Mouse (Mus musculus): ENCODE results near the gene Mrpl58.
A peak's percentile ranks its signal among the peaks of the same experiment; 100 is the strongest.

Mrpl58 gene

DNA sequence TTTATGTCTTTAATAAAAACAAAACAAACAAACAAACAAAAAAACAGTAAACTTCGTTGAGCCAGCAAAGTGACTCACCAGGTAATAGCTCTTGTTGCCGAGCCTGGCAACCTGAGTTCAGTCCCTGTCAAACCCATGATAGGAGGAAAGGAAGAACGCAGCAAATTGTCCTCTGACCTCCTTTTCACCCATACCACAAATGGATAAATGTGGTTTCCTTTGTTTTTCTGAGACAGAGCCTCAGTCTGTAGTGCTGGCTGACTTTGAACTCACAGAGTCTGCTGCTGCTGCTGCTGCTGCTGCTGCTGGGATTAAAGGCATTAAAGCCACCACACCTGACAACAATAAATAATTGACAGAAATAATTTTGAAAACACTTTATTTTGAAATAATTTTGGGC lies 19.5 kb downstream of the Mrpl58 start:
- ATAC-seq (ENCODE audit: insufficient number of reproducible peaks, low FRiP score, low TSS enrichment): no peak

DNA sequence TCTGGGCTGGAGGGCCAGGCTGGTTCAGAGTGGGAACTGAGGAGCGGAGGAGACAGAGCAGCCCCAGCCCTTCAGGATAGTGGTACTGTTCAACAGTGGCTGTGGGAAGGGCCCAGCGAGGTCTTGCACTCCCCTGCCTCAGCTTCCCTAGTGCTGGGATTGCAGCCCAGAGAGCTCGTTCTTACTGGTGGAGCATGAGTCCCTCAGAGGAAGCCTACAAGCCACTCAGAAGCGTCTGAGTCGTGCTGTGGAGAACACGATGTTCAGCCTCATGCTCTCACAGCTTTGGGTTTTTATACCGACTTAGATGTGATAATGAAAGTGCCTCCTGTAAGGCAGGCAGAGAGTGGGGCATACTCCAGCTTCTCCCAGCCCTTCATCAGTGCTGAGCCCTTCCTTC lies 21.1 kb downstream of the Mrpl58 start:
- ATAC-seq (ENCODE audit: insufficient number of reproducible peaks, low FRiP score, low TSS enrichment): no peak

DNA sequence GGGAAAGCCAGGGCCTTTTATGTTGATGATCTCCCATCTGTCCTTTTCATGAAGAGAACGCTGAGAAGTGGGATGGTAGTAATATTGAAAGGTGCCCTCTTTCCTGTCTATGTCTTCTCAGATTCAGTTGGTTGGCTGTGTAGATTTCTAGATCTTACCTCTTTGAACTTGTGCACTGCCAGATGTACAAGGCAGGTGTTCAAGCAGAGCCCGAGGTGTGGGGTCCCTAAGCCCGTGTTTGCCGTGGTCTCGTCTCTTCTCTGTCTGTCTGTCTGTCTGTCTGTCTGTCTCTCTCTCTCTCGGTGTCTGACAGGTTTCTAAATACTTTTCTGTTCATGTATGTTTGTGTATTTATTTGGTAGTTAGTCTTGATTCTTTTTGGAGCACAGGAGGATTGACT lies 22.1 kb downstream of the Mrpl58 start:
- ATAC-seq (ENCODE audit: insufficient number of reproducible peaks, low FRiP score, low TSS enrichment): no peak

DNA sequence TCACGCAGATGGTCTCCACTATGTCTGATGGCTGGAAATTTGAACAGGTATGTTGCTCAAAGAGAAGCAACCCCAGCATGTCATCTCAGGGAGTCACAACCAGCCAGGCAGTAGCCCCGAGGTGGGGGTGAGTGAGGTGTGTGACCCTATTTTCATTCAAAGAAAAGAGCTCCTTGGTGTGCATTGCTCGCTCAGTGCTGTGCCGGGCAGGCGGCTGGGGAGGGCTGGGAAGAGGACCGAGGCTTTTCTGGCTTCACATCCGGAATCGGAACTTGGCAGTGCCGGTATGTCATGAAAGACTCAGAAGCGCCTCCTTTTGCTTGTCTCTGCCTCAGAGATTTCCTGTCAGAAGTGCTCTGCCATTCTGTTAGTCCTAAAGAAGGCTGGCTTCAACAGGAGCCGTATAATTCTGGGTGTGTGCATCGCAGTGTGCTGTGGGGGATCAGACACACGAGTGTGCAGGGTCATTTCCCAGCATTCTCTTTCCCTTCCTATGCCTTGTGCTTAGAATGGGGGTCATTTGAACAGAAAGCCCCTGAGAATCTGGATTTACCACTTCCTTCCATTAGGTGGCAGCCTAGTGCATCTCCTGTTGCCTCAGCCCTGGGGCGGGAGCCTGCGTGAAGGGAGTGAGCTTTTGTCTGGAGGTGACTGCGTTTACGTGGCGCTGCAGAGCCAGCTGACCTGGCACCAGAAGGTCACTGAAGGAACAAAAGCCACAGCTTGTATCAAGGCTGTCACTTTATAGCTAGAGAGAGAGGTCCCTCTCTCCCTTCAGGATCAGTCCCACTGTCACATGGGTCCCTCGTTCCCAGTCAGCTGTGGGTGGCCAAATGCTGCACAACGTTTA lies 24.2 kb downstream of the Mrpl58 start:
- peak; percentile 45; the same call in 1 of the 2 replicates for ATAC-seq (ENCODE audit: insufficient number of reproducible peaks, low FRiP score, low TSS enrichment)

DNA sequence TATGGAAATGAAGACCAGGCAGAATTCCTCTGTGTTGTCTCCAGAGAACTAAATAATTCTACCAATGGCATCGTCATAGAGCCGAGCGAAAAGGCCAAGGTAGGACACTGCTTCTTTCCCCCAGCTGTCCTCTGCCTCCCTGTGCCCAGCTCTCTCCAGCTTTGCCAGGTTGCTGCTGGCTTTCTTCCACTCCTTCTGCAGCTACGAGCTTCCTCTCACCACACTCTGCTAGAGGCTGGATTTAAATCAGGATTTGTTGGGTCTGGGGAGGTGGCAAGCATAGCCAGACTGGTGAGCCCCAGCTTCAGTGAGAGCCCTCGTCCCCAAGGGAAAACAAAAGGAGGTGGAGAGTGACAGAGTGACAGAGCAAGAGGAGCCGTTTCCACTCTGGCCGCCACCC lies 25.8 kb downstream of the Mrpl58 start:
- ATAC-seq (ENCODE audit: insufficient number of reproducible peaks, low FRiP score, low TSS enrichment): no peak

DNA sequence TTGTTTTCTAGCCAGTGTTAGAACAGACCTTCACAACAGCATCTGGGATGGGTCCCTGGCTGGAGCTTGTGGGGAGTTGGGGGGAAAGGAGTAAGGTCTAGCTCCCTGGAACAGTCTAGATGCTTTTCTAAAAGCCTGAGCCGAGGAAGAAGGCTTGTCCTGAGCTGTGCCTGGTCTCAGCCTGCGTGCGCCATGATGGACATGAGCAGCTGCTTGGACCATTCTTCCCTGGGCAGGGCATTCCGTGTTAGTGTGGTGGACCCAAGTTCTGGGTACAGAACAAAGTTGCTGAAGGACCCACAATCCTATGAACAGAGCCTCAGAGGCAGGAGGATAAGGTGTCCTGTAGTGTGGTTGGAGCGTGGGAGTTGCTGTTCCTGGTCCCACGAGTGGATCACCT lies 27.0 kb downstream of the Mrpl58 start:
- no peak for ATAC-seq (ENCODE audit: insufficient number of reproducible peaks, low FRiP score, low TSS enrichment)

DNA sequence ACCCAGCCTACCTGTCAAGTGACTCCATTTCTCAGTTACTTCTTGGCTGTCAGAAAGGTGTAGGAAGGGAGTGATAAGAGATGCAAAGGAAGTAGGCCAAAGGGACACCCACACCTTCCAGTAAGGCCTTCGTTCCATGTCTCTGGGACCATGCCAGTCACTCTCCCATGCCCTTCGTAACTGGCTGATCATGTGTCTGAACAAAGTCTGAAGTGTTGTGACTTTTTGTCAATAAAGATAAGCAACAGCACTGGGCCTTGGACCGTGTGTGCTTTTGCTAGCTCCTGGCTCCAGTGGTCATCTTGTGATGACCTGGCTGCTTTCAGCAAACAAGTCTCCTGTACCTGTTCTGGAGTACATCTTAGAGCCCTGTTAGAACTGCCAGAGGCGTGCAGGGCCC lies 29.3 kb downstream of the Mrpl58 start:
- no peak for ATAC-seq (ENCODE audit: insufficient number of reproducible peaks, low FRiP score, low TSS enrichment)

DNA sequence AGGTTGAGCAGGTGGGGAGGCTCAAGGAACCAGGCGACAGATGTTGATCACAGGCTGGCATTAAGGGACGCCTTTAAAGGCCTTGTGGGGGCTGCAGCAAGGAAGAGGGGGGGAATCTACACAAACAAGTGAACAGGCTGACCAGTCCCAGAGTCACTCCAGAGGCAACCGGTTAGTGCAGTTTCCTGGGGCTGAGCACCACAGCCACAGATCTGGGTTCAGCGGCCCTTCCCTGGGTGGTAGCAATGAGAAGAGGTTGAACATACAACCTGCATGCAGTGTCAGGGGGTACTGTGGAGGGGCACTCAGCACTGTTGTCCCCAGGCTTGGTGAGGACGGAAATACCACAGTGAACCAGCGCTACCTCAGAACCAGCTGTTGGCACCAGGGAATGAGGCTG lies 29.8 kb downstream of the Mrpl58 start:
- no peak for ATAC-seq (ENCODE audit: insufficient number of reproducible peaks, low FRiP score, low TSS enrichment)

DNA sequence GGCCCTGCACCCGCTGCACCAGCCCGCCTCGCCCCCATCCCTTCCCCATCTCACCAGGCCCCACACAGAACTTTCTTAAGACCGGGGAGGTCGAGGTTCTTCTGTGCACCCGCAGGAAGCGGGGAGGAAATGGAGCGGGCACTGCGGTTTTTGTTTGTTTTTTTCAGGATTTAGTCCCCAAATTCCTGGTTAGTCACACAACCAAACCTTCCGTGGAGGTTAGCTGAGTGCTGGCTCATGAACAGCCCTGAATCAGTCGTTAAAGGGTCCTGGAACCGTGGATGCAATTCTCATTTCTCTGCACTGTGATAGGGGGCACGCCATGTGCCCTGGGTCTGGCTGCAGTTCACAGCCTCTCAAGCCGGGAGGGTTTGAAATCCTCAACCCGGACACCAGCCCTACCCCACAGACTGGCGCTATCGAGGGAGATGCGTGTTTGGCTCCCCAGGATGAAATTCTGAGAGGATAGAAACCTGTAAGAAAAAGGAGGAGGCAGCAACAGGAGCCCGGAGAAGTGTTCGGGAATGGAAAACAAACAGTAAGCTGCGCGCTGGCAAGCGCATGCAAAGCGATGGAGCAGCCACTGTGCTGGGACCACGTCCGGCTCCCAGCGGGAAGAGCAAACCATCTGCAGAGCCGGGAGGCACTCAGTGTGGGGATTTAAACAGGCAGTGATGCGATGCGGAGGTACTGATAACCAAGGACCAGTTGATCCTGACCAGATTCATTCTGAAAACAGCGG lies 32.2 kb downstream of the Mrpl58 start:
- peak; percentile 89; the same call in 1 of the 2 replicates for ATAC-seq (ENCODE audit: insufficient number of reproducible peaks, low FRiP score, low TSS enrichment)

DNA sequence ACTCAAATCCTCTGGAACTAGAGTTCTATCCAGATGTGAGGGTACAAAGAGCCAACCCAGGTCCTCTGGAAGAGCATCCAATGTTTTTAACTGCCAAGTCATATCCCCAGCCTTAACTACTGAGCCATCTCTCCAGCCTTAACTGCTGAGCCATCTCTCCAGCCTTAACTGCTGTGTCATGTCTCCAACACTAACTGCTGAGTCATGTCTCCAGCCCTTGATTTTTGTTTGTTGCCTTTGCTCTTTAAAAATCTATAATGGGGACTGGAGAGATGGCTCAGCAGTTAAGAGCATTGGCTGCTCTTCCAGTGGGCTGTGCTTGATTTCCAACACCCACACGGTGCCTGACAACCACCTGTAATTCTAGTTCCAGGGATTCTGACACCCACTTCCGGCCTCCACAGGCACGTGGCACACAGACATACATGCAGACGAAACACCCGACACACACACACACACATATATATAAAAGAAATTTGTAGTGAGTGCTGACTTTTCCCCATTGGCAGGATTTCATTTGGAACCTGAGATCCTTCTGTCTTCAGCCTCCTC lies 34.1 kb downstream of the Mrpl58 start:
- ATAC-seq (ENCODE audit: insufficient number of reproducible peaks, low FRiP score, low TSS enrichment): no peak

DNA sequence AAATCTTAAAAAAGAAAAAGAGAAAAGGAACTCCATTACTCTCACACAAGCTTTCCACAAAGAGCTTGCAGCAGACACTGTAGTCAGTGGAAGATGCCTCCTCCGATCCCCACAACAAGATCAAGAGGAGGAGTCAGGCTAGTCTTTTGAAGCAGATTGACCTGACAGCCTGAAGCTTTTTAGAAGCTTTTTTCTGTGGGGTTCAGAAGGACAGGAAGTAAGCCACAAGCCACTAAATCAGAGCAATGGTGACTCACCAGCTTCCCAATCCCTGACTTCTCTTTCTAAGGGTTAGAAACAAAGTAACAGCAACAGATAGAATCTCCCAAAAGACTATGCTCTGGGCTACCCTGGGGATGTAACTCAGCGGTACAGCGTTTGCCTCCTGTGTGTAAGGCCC lies 35.8 kb downstream of the Mrpl58 start:
- ATAC-seq (ENCODE audit: insufficient number of reproducible peaks, low FRiP score, low TSS enrichment): no peak

DNA sequence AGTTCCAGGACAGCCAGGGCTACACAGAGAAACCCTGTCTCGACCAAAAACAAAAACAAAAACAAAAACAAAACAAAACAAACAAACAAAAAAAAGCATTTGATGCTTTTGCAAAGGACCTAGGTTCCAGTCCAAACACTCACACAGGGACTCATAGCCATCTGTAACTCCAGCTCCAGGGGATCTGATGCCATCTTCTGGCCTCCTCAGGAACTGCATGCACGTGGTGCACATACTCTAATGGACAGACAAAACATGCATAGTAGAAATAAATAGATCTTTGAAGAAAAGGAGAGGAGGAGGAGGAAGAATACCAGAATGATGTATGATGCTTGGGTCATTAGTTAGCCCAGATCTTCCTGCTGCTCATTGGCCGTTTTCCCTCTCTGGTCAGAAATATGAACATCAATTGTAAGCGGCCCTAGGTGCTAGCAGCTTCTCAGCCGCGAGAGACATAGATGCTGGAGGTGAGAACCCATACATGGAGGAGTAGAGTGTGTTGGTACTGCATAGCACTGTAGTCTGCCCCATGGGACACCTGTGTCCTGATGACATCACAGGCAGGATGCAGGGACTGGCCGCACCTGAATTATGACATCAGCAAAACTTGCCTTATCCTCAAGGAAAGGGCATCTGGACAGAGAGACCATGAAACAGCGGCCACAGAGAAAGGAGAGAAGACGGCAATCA lies 36.5 kb downstream of the Mrpl58 start, which contains the start of gene Trim80:
Gene Trim80 (plus strand): TSS at position 640 of the 690 bp plus-strand sequence.
- ATAC-seq (ENCODE audit: insufficient number of reproducible peaks, low FRiP score, low TSS enrichment): no peak

DNA sequence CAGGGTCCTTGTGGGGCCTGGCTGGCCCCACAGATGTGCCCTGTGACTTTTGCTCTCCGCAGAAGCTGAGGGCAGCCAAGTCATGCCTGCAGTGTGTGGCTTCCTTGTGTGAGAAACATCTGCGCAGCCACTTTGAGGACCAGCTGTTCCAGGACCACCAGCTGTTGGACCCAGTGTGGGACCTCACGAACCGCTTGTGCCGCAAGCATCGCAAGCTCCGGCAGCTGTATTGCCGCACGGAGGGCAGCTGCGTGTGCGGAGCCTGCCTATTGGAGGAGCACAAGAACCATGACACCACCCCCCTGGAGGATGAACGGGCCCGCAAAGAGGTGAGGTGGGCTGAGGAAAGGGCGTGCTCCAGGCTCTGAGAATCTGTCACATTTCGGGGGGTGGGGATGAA lies 37.9 kb downstream of the Mrpl58 start:
- ATAC-seq (ENCODE audit: insufficient number of reproducible peaks, low FRiP score, low TSS enrichment): no peak

DNA sequence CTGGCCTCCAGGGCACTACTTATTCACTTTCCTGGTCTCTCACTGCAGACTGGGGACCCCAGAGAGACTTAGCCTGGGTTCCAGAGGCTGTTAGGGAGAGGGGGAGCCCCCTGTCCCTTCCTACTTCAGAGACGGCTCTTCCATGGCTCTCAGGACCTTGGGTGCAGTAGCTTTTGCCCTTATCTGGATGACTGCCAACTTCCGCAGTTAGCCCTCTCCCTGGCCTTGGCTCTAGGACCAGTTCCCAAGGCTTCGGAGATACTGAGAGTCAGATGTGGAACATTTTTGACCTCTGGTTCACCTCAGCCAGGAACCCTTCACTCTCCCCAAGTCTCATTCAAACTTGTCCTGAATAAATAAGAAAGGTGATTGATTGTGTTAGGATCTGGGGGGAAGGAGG lies 43.4 kb downstream of the Mrpl58 start:
- ATAC-seq (ENCODE audit: insufficient number of reproducible peaks, low FRiP score, low TSS enrichment): no peak

DNA sequence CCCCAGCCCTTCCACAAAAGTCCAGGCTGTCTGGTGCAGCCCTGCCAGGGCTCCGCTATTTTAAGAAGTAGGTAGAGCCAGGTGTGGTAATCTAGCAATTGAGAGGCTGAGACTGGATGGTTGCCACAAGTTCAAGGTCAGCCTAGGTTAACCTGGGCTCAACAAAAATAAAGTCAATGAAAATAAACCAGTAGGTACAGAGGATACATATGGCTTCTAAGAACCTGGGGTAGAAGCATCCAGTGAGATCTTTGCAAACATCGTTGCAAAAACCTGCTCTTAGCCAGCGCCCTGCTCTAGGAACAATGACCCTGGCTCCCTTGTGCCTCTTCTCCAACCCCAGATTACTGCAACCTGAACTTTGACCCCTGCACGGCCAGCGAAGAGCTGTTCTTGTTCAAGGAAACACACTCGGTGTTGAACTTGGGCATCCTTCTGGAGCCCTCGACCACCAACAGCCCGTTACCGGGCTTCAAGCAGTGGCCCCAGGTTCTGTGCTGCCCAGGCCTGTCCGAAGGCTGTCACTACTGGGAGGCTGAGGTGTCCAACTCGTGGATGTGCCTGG lies 43.9 kb downstream of the Mrpl58 start:
- no peak for ATAC-seq (ENCODE audit: insufficient number of reproducible peaks, low FRiP score, low TSS enrichment)

DNA sequence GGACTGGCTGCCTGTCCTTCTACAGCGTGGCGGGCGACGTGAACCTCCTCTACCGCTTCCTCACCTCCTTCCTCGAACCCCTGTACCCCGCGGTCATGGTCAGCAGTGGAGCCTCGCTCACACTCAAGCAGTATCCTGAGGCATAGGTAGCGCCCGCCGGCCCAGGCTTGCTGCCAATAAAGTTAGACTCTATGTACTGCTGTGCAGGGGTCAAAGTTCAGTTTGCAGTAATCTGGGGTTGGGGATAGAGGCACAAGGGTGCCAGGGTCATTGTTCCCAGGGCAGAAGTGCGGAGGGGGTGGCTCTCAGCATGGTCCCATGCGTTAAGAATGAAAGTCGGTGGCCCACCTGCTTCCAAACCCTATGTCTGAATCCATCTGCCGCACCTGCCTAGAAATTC lies 44.5 kb downstream of the Mrpl58 start:
- no peak for ATAC-seq (ENCODE audit: insufficient number of reproducible peaks, low FRiP score, low TSS enrichment)

DNA sequence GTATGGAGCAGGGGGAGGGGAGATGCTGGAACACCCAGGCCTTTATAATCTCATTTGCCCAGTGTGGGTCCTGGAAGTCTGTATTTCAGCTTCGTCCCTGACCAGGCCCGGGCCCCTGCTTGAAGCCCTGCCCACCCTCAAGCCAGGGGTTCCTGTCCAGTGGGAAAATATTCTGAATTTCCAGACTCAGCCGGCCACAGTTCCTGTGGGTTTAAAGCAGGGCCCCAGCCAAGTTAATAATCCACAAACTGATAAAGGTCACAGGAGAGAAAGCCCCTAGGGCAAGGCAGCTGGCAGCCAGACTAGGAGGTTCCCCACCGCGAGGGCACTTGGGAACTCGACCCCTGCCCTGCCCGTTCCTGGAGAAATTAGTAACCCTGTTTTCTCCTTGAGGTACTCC lies 45.4 kb downstream of the Mrpl58 start:
- ATAC-seq (ENCODE audit: insufficient number of reproducible peaks, low FRiP score, low TSS enrichment): no peak

DNA sequence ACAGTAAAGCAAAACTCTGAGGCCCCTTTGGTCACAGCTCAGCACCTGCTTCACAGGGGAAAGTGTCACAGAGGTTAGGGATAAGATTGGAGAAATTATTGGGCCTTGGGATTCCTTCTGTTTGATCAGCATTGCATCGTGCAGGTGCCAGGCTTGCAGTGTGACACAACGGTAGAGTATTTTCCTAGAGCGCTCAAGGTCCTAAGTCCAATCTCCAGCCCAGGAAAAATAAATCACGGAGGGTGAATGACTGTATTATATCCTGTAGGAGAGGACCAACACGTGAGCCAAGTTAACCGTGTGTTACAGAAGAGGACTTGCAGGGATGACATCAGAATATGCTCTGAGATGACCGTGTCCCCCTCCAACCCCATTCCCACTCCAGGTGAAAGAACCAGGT lies 46.6 kb downstream of the Mrpl58 start:
- ATAC-seq (ENCODE audit: insufficient number of reproducible peaks, low FRiP score, low TSS enrichment): no peak

DNA sequence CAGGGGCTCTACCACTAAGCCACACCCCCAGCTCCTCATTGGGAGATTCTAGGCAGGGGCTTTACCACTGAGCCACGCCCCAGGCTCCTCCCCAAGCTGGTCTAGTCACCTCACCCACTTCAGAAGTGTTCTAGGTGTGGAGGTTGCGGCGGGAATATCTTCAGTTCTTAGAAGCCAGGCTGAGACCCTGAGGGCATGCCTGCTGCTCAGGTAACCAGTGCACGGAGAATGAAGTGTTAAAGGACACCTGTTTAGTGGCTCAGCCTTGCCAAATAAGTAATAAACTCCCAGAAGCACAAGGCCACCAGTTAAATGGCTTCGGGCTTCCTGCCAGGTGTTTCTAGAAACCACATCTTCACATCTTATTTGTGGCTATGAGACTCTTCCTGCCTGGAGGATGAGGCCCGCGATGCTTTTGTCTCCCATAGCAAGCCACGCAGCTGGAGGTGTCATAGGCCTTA lies 48.3 kb downstream of the Mrpl58 start:
- ATAC-seq (ENCODE audit: insufficient number of reproducible peaks, low FRiP score, low TSS enrichment): no peak

DNA sequence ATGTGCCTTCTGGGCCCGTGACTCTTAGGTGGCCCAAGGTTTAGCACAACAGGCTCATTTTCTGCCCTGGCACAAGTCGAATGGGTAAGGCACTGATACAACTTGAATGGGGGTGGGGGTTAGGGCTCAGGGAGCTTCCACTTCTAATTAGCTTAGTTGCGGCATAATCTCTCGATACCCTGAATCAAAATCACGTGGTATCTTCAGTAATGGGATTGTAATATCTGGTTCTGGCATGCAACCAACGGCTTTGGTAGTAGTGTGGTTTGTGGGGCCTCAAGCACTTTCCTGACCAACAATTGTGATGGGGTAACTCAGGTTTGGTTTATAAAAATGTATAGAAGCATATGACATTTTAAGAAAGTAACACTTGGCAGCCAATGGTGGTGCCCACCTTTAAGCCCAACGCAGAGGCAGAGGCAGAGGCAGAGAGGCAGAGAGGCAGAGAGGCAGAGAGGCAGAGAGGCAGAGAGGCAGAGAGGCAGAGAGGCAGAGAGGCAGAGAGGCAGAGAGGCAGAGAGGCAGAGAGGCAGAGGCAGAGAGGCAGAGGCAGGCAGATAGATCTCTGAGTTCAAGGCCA lies 48.8 kb downstream of the Mrpl58 start:
- ATAC-seq (ENCODE audit: insufficient number of reproducible peaks, low FRiP score, low TSS enrichment): no peak

Data from cerebellum, adult (tissue).